Comparison of ENCODE assay signal across 9 mouse cellular contexts in genomic region chr3:119154604-119155444, GRCm38 (mm10).
A peak's percentile ranks its signal among the peaks of the same experiment; 100 is the strongest.
DNase-seq lines count a peak whose midpoint lies in the region; ATAC-seq lines count a peak whose summit lies in the region.
"Had no signal": no experiment of that assay in that cellular context is flagged by ENCODE, and none has a peak within 500 bp of the region (broad histone marks: within the 10 kb centered on the region; RNA-seq: fewer than 3 reads in every experiment).

No protein-coding gene starts in this region.

- no peaks in the 10 kb centered on the region for H3K27me3 ChIP-seq in limb, embryonic 12.5 days
- H3K27me3 ChIP-seq: liver, embryonic 13.5 days had no signal

- H3K27ac ChIP-seq in limb, embryonic 12.5 days = no peak overlapping the region
- H3K27ac ChIP-seq: liver, embryonic 13.5 days had no signal

- peaks cover 8% of the 10 kb centered on the region; the same call in 1 of the 2 replicates for H3K4me1 ChIP-seq in limb, embryonic 12.5 days (replicated peaks)
- H3K4me1 ChIP-seq: liver, embryonic 13.5 days had no signal

- H3K4me2 ChIP-seq in limb, embryonic 12.5 days = peak overlapping the region; percentile 3; the same call in 1 of the 2 replicates
- H3K4me2 ChIP-seq: liver, embryonic 13.5 days had no signal

- H3K9me3 ChIP-seq in limb, embryonic 12.5 days = no peaks in the 10 kb centered on the region
- H3K9me3 ChIP-seq: liver, embryonic 13.5 days had no signal

- 41% methylated on average over 17 of the region's 17 CpGs for WGBS in limb, embryonic 12.5 days

- no peak overlapping the region for H3K9ac ChIP-seq in limb, embryonic 12.5 days (replicated peaks)
- H3K9ac ChIP-seq: liver, embryonic 13.5 days had no signal

- H3K4me3 ChIP-seq in limb, embryonic 12.5 days (replicated peaks) = no peak overlapping the region
- H3K4me3 ChIP-seq: liver, embryonic 13.5 days had no signal

- no peak for ATAC-seq in limb, embryonic 12.5 days (ENCODE audit: insufficient number of reproducible peaks, insufficient read depth, low FRiP score, low TSS enrichment, low read depth)

- no peaks in the 10 kb centered on the region for H3K36me3 ChIP-seq in limb, embryonic 12.5 days
- H3K36me3 ChIP-seq: liver, embryonic 13.5 days had no signal

- DNase-seq in cerebellum, postnatal 10 days = peak; percentile 53 to 58
- no peak for DNase-seq in cerebellum, adult 8-10 months
- DNase-seq in right cerebral cortex, postnatal 4 days = peak; percentile 15
- DNase-seq in right cerebral cortex, postnatal 36 days (ENCODE audit: low spot score in 2 of 2) = no peak
- DNase-seq in thymus, adult 18-20 months = no peak
- no peak for DNase-seq in gastrocnemius, adult 18-20 months (ENCODE audit: low spot score)
- no peak for DNase-seq in heart, adult 9 months (ENCODE audit: low spot score in 2 of 2)
- DNase-seq: liver, embryonic 13.5 days had no signal

Comparison
In these comparisons a context has a peak if more than half of its experiments do, and no peak if none do; other contexts are left out.
1. DNase-seq: peak in cerebellum, postnatal 10 days (2 of 2) and right cerebral cortex, postnatal 4 days (single experiment); none in cerebellum, adult 8-10 months (single experiment), right cerebral cortex, postnatal 36 days (0 of 2), thymus, adult 18-20 months (0 of 2), gastrocnemius, adult 18-20 months (single experiment) and heart, adult 9 months (0 of 2).